Mouse (Mus musculus): Measurements from ENCODE around the gene Shroom3.

- no peak for TF ChIP-seq GATA1 (IDR thresholded peaks at IDR 0.05; ENCODE audit: borderline replicate concordance, low read length)
- TF ChIP-seq FLI1 (IDR thresholded peaks at IDR 0.05; ENCODE audit: low read length): no peak
These were observed 286.7 kb downstream of the Shroom3 start for GRCm38 (mm10) chr5:92969926-92970325.
